Mouse (Mus musculus) hindbrain, embryonic 14.5 days (tissue): Measurements from ENCODE around the gene Hoxc6. TPM values are rescaled to one million over a fixed set of nuclear protein-coding genes. Genes with fewer than 3 reads are reported as not detected.

Experiments used
- ATAC-seq: fragments of 200-750 bp; cut with Nextera tagmentation; 2 replicates; pipeline ENCODE4 v1.8.0; 2017; ENCODE audit warnings: moderate number of reproducible peaks, mild to moderate bottlenecking, moderate TSS enrichment, moderate library complexity; ENCODE audit not compliant: low FRiP score
- DNase-seq: peaks from one replicate; pipeline ENCODE4 v3.0.0-alpha.2; 2015; ENCODE audit warnings: low spot score
- H3K27ac ChIP-seq: fragments of 300-500 bp; sonication (generic); 2 replicates; pipeline ENCODE4 v1.5.1; 2014; ENCODE audit warnings: mild to moderate bottlenecking, moderate library complexity
- H3K27me3 ChIP-seq: fragments of 300-500 bp; sonication (generic); 2 replicates; pipeline ENCODE4 v1.6.1; 2014; ENCODE audit warnings: mild to moderate bottlenecking, low read length, mixed read lengths; ENCODE audit not compliant: control insufficient read depth, insufficient read depth
- H3K36me3 ChIP-seq: fragments of 300-500 bp; sonication (generic); replicated peaks from 2 replicates; pipeline ENCODE4 v1.6.1; 2014; ENCODE audit not compliant: control insufficient read depth, insufficient read depth
- H3K4me1 ChIP-seq: fragments of 300-500 bp; sonication (generic); replicated peaks from 2 replicates; pipeline ENCODE4 v1.6.1; 2014; ENCODE audit warnings: antibody characterized with exemption, low read length, mixed read lengths; ENCODE audit not compliant: control insufficient read depth, insufficient read depth
- H3K4me2 ChIP-seq: fragments of 300-500 bp; sonication (generic); replicated peaks from 2 replicates; pipeline ENCODE4 v1.6.1; 2014; ENCODE audit warnings: mild to moderate bottlenecking, moderate library complexity
- H3K4me3 ChIP-seq: fragments of 300-500 bp; sonication (generic); replicated peaks from 2 replicates; pipeline ENCODE4 v1.5.1; 2014; ENCODE audit warnings: mild to moderate bottlenecking, low read length
- H3K9ac ChIP-seq: fragments of 300-500 bp; sonication (generic); 2 replicates; pipeline ENCODE4 v1.6.1; 2014
- H3K9me3 ChIP-seq: fragments of 300-500 bp; sonication (generic); 2 replicates; pipeline ENCODE4 v1.6.1; 2016; ENCODE audit warnings: low read length; ENCODE audit not compliant: control insufficient read depth
- WGBS: fragments of 180-500 bp; shearing (Covaris S2); extraction: QIAGEN DNeasy Blood & Tissue Kit; methylation state at CpG from one replicate; pipeline ENCODE4 v1.1.7; 2014; 5-methylcytosine and 5-hydroxymethylcytosine counted together
- polyA plus RNA-seq: library from polyadenylated mRNA; unstranded; fragments of >200 nt; fragmentation: Nextera tagmentation; extraction: Ambion mirVana; gene quantifications from 2 replicates; pipeline ENCODE4 v1.2.1, GENCODE M21; 2014

The Hoxc6 gene
- 20.9 and 24.8 TPM in 2 replicates for polyA plus RNA-seq

DNA sequence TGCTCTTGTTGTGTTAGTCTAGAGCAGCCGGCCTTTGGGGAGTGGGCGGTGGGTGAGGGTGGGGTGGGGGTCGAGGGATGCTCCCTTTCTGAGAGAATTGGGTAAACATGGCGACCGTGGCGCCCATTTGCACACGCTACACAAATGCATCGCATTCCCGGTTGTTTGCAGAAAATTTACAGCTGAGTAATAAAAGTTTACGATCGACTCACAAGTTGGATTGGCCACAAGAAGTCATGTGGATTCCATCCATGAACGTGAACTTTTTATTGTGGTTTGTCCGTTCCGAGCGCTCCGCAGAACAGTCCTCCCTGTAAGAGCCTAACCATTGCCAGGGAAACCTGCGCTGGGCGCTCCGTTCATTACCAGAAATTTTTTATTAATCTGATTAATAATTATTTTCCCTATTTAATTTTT lies at the start of gene Hoxc6:
Gene Hoxc6, plus strand, starts transcription at position 319 of the 417 bp plus-strand sequence.
- Histone ChIP-seq H3K27me3 (peaks cover 100% of the 10 kb centered on the region), H3K36me3 (no peaks in the 10 kb centered on the region), H3K9ac (no peak within 1 kb of the TSS), H3K9me3 (no peaks in the 10 kb centered on the region), H3K4me2 (peak within 1 kb of the TSS; percentile 49), H3K4me3 (peak within 1 kb of the TSS; percentile 28; the same call in 1 of the 2 replicates), H3K27ac (no peak within 1 kb of the TSS), H3K4me1 (0 out of 2 replicates have a peak, but pooled peaks cover 4% of the 10 kb centered on the region)
- ATAC-seq (no peak), DNase-seq (no peak)
- 3% methylated on average over 19 of the region's 19 CpGs for WGBS

GRCm38 (mm10) chr15:102948842-102949241 lies 49.2 kb upstream of the Hoxc6 start:
- Histone ChIP-seq H3K27ac (no peak overlapping the region), H3K4me3 (no peak overlapping the region), H3K4me1 (no peaks in the 10 kb centered on the region), H3K27me3 (peaks cover 100% of the 10 kb centered on the region), H3K4me2 (no peak overlapping the region), H3K36me3 (no peaks in the 10 kb centered on the region), H3K9me3 (no peaks in the 10 kb centered on the region), H3K9ac (no peak overlapping the region)
- no peak for ATAC-seq
- no peak for DNase-seq
- WGBS = 11% methylated on average over 2 of the region's 2 CpGs

- WGBS = 3% methylated on average over 20 of the region's 20 CpGs
- H3K36me3 ChIP-seq = no peaks in the 10 kb centered on the region
- no peaks in the 10 kb centered on the region for H3K9me3 ChIP-seq
- no peaks in the 10 kb centered on the region for H3K4me1 ChIP-seq
- no peak for ATAC-seq
- no peak overlapping the region for H3K4me3 ChIP-seq
- H3K27ac ChIP-seq = no peak overlapping the region
- no peak for DNase-seq
- no peak overlapping the region for H3K9ac ChIP-seq
- H3K4me2 ChIP-seq = no peak overlapping the region
- H3K27me3 ChIP-seq = peaks cover 100% of the 10 kb centered on the region
Measured at GRCm38 (mm10) chr15:102949696-102950095, 48.4 kb upstream of the Hoxc6 start.

GRCm38 (mm10) chr15:102950877-102951276 lies 47.2 kb upstream of the Hoxc6 start:
- WGBS = 17% methylated on average over 2 of the region's 2 CpGs
- no peaks in the 10 kb centered on the region for H3K9me3 ChIP-seq
- DNase-seq = no peak
- no peaks in the 10 kb centered on the region for H3K36me3 ChIP-seq
- no peak overlapping the region for H3K4me2 ChIP-seq
- H3K27me3 ChIP-seq = peaks cover 99% of the 10 kb centered on the region
- H3K4me1 ChIP-seq = no peaks in the 10 kb centered on the region
- no peak overlapping the region for H3K9ac ChIP-seq
- no peak overlapping the region for H3K4me3 ChIP-seq
- no peak overlapping the region for H3K27ac ChIP-seq
- no peak for ATAC-seq

GRCm38 (mm10) chr15:102953561-102953960 lies 44.5 kb upstream of the Hoxc6 start:
- H3K4me3 ChIP-seq = no peak overlapping the region
- WGBS = 0% methylated on average over 6 of the region's 6 CpGs

GRCm38 (mm10) chr15:102954192-102955006 lies 43.7 kb upstream of the Hoxc6 start, which contains the start of gene Hoxc11:
Hoxc11 (plus strand) TSS chr15:102954427.
- ATAC-seq = no peak
- Histone ChIP-seq H3K4me1 (no peaks in the 10 kb centered on the region), H3K9ac (no peak within 1 kb of the TSS), H3K27ac (no peak within 1 kb of the TSS), H3K4me3 (no peak within 1 kb of the TSS), H3K36me3 (no peaks in the 10 kb centered on the region), H3K4me2 (no peak within 1 kb of the TSS), H3K9me3 (no peaks in the 10 kb centered on the region), H3K27me3 (peaks cover 99% of the 10 kb centered on the region)
- DNase-seq = no peak
- under 1% methylated on average over 57 of the region's 57 CpGs for WGBS

More at GRCm38 (mm10) chr15:102953561-102953960, 44.5 kb upstream of the Hoxc6 start:
- no peaks in the 10 kb centered on the region for H3K4me1 ChIP-seq
- ATAC-seq (no peak), DNase-seq (no peak)
- H3K27ac ChIP-seq = no peak overlapping the region
- H3K36me3 ChIP-seq = no peaks in the 10 kb centered on the region
- H3K27me3 ChIP-seq = peaks cover 99% of the 10 kb centered on the region
- H3K9ac ChIP-seq = no peak overlapping the region
- H3K9me3 ChIP-seq = no peaks in the 10 kb centered on the region
- H3K4me2 ChIP-seq = no peak overlapping the region

GRCm38 (mm10) chr15:102955007-102955382 lies 43.1 kb upstream of the Hoxc6 start:
- peaks cover 99% of the 10 kb centered on the region for H3K27me3 ChIP-seq
- H3K4me1 ChIP-seq = no peaks in the 10 kb centered on the region
- 1% methylated on average over 28 of the region's 28 CpGs for WGBS
- no peak overlapping the region for H3K9ac ChIP-seq
- H3K9me3 ChIP-seq = no peaks in the 10 kb centered on the region
- H3K4me2 ChIP-seq = no peak overlapping the region
- H3K4me3 ChIP-seq = no peak overlapping the region
- no peak overlapping the region for H3K27ac ChIP-seq
- no peak for ATAC-seq
- DNase-seq = no peak
- H3K36me3 ChIP-seq = no peaks in the 10 kb centered on the region

DNA sequence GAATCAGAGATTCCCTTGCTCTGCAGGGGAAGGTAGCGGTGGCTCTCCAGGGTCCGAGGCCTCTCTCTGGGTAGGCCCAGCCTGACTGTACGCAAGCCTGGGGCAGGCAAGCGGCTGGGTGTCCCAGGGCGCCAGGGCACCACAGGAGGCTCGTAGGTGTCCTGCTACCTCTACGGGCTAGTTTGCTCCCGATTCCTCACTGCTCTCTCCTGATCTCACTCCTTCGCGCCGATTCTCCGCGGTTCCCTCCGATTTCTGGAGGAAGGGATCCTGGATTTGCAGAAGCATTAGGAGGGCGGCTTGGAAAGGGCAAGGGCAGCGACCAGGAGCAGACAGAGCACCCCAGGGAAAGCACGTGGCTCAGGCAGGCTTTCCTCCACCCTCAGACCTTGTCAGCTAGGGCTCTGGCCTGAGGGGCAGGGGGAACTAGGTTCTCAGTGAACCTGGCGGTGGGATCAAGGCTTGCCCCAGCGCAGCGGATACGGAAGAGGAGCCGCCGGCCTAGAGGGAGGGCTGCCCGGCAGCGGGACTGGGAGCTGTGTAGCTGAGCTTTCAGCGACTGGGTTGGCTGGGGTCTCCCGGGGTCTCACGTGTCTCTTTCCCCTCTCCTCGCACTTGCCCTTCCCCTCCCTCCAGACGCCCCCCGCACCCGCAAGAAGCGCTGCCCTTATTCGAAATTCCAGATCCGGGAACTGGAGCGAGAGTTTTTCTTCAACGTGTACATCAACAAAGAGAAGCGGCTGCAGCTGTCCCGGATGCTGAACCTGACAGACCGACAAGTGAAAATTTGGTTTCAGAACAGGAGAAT lies 42.0 kb upstream of the Hoxc6 start:
- Histone ChIP-seq H3K27ac (no peak overlapping the region), H3K27me3 (peaks cover 100% of the 10 kb centered on the region), H3K4me1 (no peaks in the 10 kb centered on the region), H3K9me3 (no peaks in the 10 kb centered on the region), H3K4me2 (no peak overlapping the region), H3K4me3 (no peak overlapping the region), H3K9ac (no peak overlapping the region), H3K36me3 (no peaks in the 10 kb centered on the region)
- ATAC-seq = no peak
- WGBS = under 1% methylated on average over 40 of the region's 40 CpGs
- DNase-seq = no peak

- Histone ChIP-seq H3K36me3 (no peaks in the 10 kb centered on the region), H3K9ac (no peak overlapping the region), H3K4me3 (no peak overlapping the region), H3K4me1 (no peaks in the 10 kb centered on the region), H3K9me3 (no peaks in the 10 kb centered on the region), H3K27ac (no peak overlapping the region), H3K27me3 (peaks cover 100% of the 10 kb centered on the region), H3K4me2 (no peak overlapping the region)
- WGBS = under 1% methylated on average over 12 of the region's 12 CpGs
- no peak for ATAC-seq
- DNase-seq = no peak
Measured at GRCm38 (mm10) chr15:102956906-102957305, 41.2 kb upstream of the Hoxc6 start.
